Mouse (Mus musculus) heart, embryonic 14.5 days (tissue): ENCODE measurements around the gene Alox12. TPM values are rescaled to one million over a fixed set of nuclear protein-coding genes. Genes with fewer than 3 reads are reported as not detected.

ENCODE experiments used
- ATAC-seq: fragments of 200-750 bp; cut with Nextera tagmentation; 2 replicates; pipeline ENCODE4 v1.8.0; 2017; ENCODE audit warnings: low read depth, moderate TSS enrichment; ENCODE audit not compliant: insufficient number of reproducible peaks, insufficient read depth, low FRiP score
- H3K27ac ChIP-seq, 2 experiments: fragments of 200-500 bp in 1 of 2; fragments of 300-500 bp in 1 of 2; sonication (generic) in 1 of 2; replicated peaks in 1 of 2; 2 replicates each; pipeline ENCODE4 v1.5.1; 2012 to 2014; ENCODE audit warnings: low read depth in 2 of 2, low read length in 2 of 2, control low read depth in 1 of 2, mild to moderate bottlenecking in 1 of 2, mixed read lengths in 1 of 2; ENCODE audit not compliant: control insufficient read depth in 1 of 2, insufficient read depth in 1 of 2
- H3K27me3 ChIP-seq: fragments of 300-500 bp; sonication (generic); 2 replicates; pipeline ENCODE4 v1.6.1; 2014; ENCODE audit warnings: mild to moderate bottlenecking, low read length, control low read depth; ENCODE audit not compliant: control insufficient read depth, insufficient read depth
- H3K36me3 ChIP-seq: fragments of 300-500 bp; sonication (generic); 2 replicates; pipeline ENCODE4 v1.6.1; 2014; ENCODE audit warnings: mild to moderate bottlenecking, control low read depth, low read length, mixed read lengths; ENCODE audit not compliant: control insufficient read depth, insufficient read depth
- H3K4me1 ChIP-seq, 2 experiments: fragments of 200-500 bp in 1 of 2; fragments of 300-500 bp in 1 of 2; sonication (generic) in 1 of 2; 2 replicates each; pipeline ENCODE4 v1.6.1; 2012 to 2014; ENCODE audit warnings: low read length in 2 of 2, control low read depth in 1 of 2, mixed read lengths in 1 of 2; ENCODE audit not compliant: control insufficient read depth in 2 of 2, insufficient read depth in 2 of 2
- H3K4me2 ChIP-seq: fragments of 300-500 bp; sonication (generic); 2 replicates; pipeline ENCODE4 v1.6.1; 2014; ENCODE audit warnings: mild to moderate bottlenecking, low read length
- H3K4me3 ChIP-seq, 2 experiments: fragments of 200-500 bp in 1 of 2; fragments of 300-500 bp in 1 of 2; sonication (generic) in 1 of 2; 2 replicates each; pipeline ENCODE4 v1.5.1; 2012 to 2014; ENCODE audit warnings: low read length in 2 of 2, mild to moderate bottlenecking in 2 of 2, control low read depth in 1 of 2, low read depth in 1 of 2, moderate library complexity in 1 of 2; ENCODE audit not compliant: control insufficient read depth in 1 of 2, insufficient read depth in 1 of 2
- H3K9ac ChIP-seq: fragments of 300-500 bp; sonication (generic); 2 replicates; pipeline ENCODE4 v1.6.1; 2014; ENCODE audit warnings: mild to moderate bottlenecking, low read length
- H3K9me3 ChIP-seq: fragments of 300-500 bp; sonication (generic); 2 replicates; pipeline ENCODE4 v1.6.1; 2016; ENCODE audit warnings: low read length, control low read depth; ENCODE audit not compliant: control insufficient read depth
- WGBS: fragments of 180-500 bp; shearing (Covaris S2); extraction: QIAGEN DNeasy Blood & Tissue Kit; methylation state at CpG from one replicate; pipeline ENCODE4 v1.1.7; 2014; 5-methylcytosine and 5-hydroxymethylcytosine counted together
- polyA plus RNA-seq: library from polyadenylated mRNA; unstranded; fragments of >200 nt; fragmentation: Nextera tagmentation; extraction: Ambion mirVana; gene quantifications from 2 replicates; pipeline ENCODE4 v1.2.1, GENCODE M21; 2014

Alox12 gene
- polyA plus RNA-seq, 1 experiment from 2014 or later = 3.0 TPM

DNA sequence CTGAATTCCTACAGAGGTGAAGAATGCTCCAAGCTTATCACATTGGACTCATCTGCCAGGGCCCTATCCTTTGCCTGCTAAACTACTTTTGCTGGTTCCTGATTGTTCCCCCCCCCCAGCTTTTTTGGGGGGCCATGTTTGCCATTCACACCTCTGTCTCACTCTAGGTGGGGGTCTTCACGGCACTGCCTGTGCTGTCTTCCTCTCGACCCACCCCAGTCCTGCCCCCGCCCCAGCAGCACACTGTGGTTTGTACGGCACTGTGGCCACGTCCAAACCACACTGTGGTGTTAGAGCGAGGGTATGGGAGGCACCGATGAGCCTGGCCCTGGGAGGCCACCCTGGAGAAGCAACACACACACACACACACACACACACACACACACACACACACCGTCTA, 20.7 kb downstream of the Alox12 start:
- Histone ChIP-seq H3K4me3 (no peak overlapping the region), H3K4me2 (no peak overlapping the region), H3K9ac (no peak overlapping the region), H3K36me3 (peaks cover 14% of the 10 kb centered on the region), H3K27ac (no peak overlapping the region), H3K27me3 (peaks cover 8% of the 10 kb centered on the region), H3K4me1 (peaks cover 8 to 38% of the 10 kb centered on the region in 2 experiments), H3K9me3 (no peaks in the 10 kb centered on the region)
- WGBS = 84% methylated on average over 8 of the region's 8 CpGs
- no peak for ATAC-seq

DNA sequence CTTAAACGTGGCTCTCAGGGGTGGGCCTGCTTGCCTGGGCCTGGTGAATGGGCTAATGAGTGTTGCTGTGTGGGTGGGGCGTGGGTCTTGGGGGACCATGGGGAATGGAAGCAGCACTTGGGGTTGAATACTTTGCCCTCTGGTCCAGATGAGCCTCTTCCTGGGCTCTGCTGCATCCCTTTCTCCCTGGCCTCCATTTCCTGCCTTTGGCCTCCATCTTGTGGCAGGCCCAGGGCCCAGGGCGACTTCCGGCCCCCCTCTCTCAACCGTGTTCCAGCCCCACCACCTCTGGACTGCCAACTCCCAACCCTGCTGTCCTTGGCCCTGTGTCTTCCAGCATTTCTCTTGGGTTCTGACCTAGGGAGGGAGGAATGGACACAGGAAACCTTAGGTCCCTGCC, 21.1 kb downstream of the Alox12 start:
- ATAC-seq = no peak
- 57% methylated on average over 5 of the region's 5 CpGs for WGBS
- no peak overlapping the region for H3K27ac ChIP-seq
- H3K4me3 ChIP-seq = no peak overlapping the region
- H3K9me3 ChIP-seq = no peaks in the 10 kb centered on the region
- H3K4me2 ChIP-seq = no peak overlapping the region
- H3K4me1 ChIP-seq = peaks cover 10 to 43% of the 10 kb centered on the region in 2 experiments
- peaks cover 14% of the 10 kb centered on the region for H3K36me3 ChIP-seq
- peak overlapping the region; percentile 8; the same call in 1 of the 2 replicates for H3K9ac ChIP-seq
- peaks cover 12% of the 10 kb centered on the region for H3K27me3 ChIP-seq

DNA sequence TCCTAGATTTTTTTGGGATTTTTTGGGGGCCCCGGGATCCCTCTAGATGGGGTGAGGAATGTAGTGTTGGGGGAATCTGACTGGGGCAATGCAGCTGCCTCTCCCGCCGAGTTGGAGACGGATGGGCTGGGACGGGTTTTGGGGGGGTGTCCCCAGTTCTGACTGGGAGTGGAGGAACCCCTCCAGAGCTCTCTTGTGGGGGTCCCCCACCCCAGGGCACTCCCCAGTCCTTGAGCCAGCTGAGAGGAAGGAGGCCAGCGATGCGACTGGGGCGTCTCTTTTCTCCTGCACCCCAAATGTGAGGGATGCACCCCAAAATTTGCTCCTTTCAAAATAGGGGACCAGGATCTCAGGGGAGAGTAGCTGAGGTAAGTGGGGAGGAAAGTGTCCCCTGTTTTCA, 22.1 kb downstream of the Alox12 start:
- ATAC-seq = no peak
- 35% methylated on average over 8 of the region's 8 CpGs for WGBS
- peaks cover 23% of the 10 kb centered on the region for H3K27me3 ChIP-seq
- peak overlapping the region; percentile 75 for H3K9ac ChIP-seq
- H3K27ac ChIP-seq = no peak overlapping the region
- peaks cover 11 to 40% of the 10 kb centered on the region in 2 experiments for H3K4me1 ChIP-seq
- H3K4me3 ChIP-seq = peak overlapping the region; percentile 46 to 59; a peak in 3 of 4 replicates
- peaks cover 14% of the 10 kb centered on the region for H3K36me3 ChIP-seq
- no peaks in the 10 kb centered on the region for H3K9me3 ChIP-seq
- H3K4me2 ChIP-seq = peak overlapping the region; percentile 72

DNA sequence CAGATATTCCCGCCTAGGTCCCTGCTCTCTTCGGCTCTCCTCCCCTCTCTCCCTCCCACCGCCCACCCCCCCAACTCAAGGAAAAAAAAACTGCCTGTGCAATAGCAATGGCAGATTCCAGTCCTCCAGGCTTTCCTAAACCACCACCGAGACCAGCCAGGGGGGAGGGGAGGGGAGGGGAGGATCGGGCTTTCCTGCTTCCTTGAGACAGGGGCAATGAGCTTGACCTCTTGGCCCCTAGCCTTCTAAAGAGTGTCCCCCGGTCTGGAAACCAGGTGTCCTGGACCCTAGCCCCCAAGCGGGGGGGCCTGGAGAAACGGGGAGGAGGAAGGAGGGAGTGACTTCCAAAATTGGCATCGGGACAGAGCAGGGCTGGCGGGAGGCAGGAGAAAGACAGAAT, 22.6 kb downstream of the Alox12 start:
- ATAC-seq = no peak
- Histone ChIP-seq H3K4me3 (peak overlapping the region; percentile 46 to 59), H3K9me3 (no peaks in the 10 kb centered on the region), H3K27me3 (peaks cover 27% of the 10 kb centered on the region), H3K4me1 (peaks cover 12 to 40% of the 10 kb centered on the region in 2 experiments), H3K4me2 (peak overlapping the region; percentile 72), H3K9ac (peak overlapping the region; percentile 75), H3K36me3 (peaks cover 16% of the 10 kb centered on the region), H3K27ac (peak overlapping the region in 1 of 2 experiments; percentile 24; a peak in 1 of 4 replicates)
- 5% methylated on average over 8 of the region's 10 CpGs for WGBS

DNA sequence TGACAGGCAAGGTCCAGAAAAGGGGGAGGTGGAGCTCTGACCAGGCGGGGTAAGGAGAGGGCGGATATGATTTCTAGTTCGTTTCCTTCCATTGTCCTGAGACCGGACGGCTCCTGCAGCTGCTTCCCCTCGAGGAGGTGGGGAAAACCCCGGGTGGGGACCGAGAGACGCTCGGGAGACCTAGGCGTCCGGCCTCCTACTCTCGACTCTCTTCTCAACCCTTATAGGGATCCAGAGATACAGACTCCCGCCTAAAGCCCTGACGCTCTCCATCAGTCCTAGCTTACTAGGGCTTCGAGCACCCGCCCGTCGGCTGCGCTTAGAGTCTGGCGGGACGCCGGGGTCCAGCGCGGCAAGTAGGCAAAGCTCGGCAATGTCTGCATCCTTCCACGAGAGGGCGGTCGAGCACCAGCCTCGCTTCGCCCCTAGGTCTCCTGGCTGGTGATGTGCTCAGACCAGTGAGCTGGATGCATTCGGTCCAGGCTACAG, 24.9 kb downstream of the Alox12 start:
- H3K9me3 ChIP-seq = no peaks in the 10 kb centered on the region
- H3K27ac ChIP-seq = peak overlapping the region; percentile 78 to 83
- peak overlapping the region; percentile 72 for H3K9ac ChIP-seq
- peaks cover 49% of the 10 kb centered on the region for H3K27me3 ChIP-seq
- peaks cover 13% of the 10 kb centered on the region for H3K36me3 ChIP-seq
- H3K4me2 ChIP-seq = peak overlapping the region; percentile 53
- peaks cover 18 to 39% of the 10 kb centered on the region in 2 experiments for H3K4me1 ChIP-seq
- peak; percentile 72 for ATAC-seq
- peak overlapping the region; percentile 3 to 45 for H3K4me3 ChIP-seq
- WGBS = 1% methylated on average over 32 of the region's 32 CpGs

DNA sequence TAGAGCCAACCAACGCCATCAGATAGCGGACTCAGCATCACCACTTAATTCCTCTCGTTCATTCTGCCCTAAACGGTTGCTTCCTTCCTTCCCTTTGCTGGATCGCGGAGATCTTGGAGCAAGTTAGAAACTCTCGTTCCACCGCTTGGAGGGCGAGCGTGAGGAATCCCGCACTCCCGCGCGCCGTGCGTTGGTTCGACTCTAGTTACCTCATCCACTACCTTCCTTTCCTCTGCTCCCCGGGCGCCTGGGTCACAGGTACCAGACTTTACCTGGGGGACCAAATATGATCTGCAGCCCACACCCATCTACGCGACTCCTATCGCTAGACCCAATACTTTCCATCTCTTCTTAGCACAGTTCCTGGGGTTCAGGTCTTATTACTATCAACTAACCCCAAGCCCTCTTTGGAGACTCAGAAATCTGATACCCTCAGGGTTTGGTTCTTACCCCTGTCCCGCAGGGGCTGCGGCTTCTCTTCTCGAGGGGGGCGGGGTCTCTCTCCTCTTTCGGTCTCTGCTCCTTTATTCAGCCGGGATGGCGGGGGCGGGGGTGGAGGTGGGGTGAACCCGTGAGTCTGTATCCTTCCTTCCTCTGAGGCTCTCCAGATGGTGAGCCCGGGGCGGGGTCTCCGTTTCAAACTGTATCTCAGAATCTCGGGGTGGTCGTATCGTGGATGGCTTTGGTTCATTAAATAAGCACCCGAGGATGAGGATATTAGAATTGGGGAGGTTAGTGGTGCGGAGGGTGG, 25.7 kb downstream of the Alox12 start, which contains the start of gene Bcl6b:
TSS of gene Bcl6b (minus strand) at position 539 of the 751 bp plus-strand sequence.
- Histone ChIP-seq H3K27me3 (peaks cover 49% of the 10 kb centered on the region), H3K27ac (peak within 1 kb of the TSS; percentile 78 to 83), H3K9ac (peak within 1 kb of the TSS; percentile 72), H3K4me1 (peaks cover 18 to 39% of the 10 kb centered on the region in 2 experiments), H3K4me2 (peak within 1 kb of the TSS; percentile 53), H3K9me3 (no peaks in the 10 kb centered on the region), H3K4me3 (peak within 1 kb of the TSS; percentile 45 to 51), H3K36me3 (peaks cover 8% of the 10 kb centered on the region; the same call in 1 of the 2 replicates)
- ATAC-seq = peak; percentile 11; the same call in 1 of the 2 replicates
- WGBS = 3% methylated on average over 39 of the region's 39 CpGs

DNA sequence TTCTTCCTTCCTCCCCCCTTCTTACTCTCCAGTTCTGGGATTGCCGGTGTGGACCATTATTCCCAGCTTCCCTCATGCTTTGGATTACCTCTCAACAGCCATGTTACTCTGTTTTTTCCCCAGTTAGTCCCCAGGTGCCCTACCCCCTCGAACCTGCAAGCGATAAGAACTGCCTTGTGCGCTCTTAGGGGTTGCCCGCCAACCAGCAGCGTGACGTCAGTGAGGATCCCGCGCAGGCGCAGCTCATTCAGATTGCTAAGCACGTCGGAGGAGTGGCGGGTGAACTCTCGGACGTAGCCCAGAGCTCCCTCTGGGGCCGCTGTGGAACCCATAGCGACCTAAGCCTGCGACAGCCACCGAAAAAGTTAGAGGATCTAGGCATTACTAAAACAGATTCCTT, 26.3 kb downstream of the Alox12 start:
- WGBS = under 1% methylated on average over 19 of the region's 19 CpGs
- H3K9ac ChIP-seq = peak overlapping the region; percentile 72
- H3K9me3 ChIP-seq = no peaks in the 10 kb centered on the region
- H3K27me3 ChIP-seq = peaks cover 49% of the 10 kb centered on the region
- H3K4me3 ChIP-seq = peak overlapping the region; percentile 45 to 51
- H3K27ac ChIP-seq = peak overlapping the region; percentile 78 to 83
- peak overlapping the region; percentile 53 for H3K4me2 ChIP-seq
- peaks cover 8% of the 10 kb centered on the region; the same call in 1 of the 2 replicates for H3K36me3 ChIP-seq
- peaks cover 18 to 39% of the 10 kb centered on the region in 2 experiments for H3K4me1 ChIP-seq
- ATAC-seq = peak; percentile 54
